Mouse (Mus musculus) heart, postnatal 0 days (tissue): ENCODE data around the gene Tank. TPM values are rescaled to one million over a fixed set of nuclear protein-coding genes. Genes with fewer than 3 reads are reported as not detected.

Experiments used
- ATAC-seq: fragments of 200-750 bp; cut with Nextera tagmentation; 2 replicates; pipeline ENCODE4 v1.8.0; 2017; ENCODE audit warnings: low read depth, moderate number of reproducible peaks, moderate library complexity; ENCODE audit not compliant: insufficient read depth
- DNase-seq: peaks from one replicate; pipeline ENCODE4 v3.0.0-alpha.2; 2016; ENCODE audit warnings: low spot score
- H3K27ac ChIP-seq: fragments of 300-500 bp; sonication (generic); 2 replicates; pipeline ENCODE4 v1.5.1; 2014; ENCODE audit warnings: low read depth, mild to moderate bottlenecking
- H3K27me3 ChIP-seq: fragments of 300-500 bp; sonication (generic); 2 replicates; pipeline ENCODE4 v1.6.1; 2014; ENCODE audit warnings: low read length, mixed read lengths; ENCODE audit not compliant: control insufficient read depth, insufficient read depth
- H3K36me3 ChIP-seq: fragments of 300-500 bp; sonication (generic); replicated peaks from 2 replicates; pipeline ENCODE4 v1.6.1; 2014; ENCODE audit warnings: low read length, mixed read lengths; ENCODE audit not compliant: control insufficient read depth, insufficient read depth
- H3K4me1 ChIP-seq: fragments of 300-500 bp; sonication (generic); 2 replicates; pipeline ENCODE4 v1.6.1; 2014; ENCODE audit warnings: antibody characterized with exemption; ENCODE audit not compliant: control insufficient read depth, insufficient read depth
- H3K4me2 ChIP-seq: fragments of 300-500 bp; sonication (generic); 2 replicates; pipeline ENCODE4 v1.6.1; 2014; ENCODE audit warnings: low read depth, mild to moderate bottlenecking, low read length, moderate library complexity
- H3K4me3 ChIP-seq: fragments of 300-500 bp; sonication (generic); 2 replicates; pipeline ENCODE4 v1.5.1; 2014; ENCODE audit warnings: low read depth, low read length
- H3K9ac ChIP-seq: fragments of 300-500 bp; sonication (generic); replicated peaks from 2 replicates; pipeline ENCODE4 v1.6.1; 2014; ENCODE audit warnings: low read depth, low read length, mixed read lengths
- H3K9me3 ChIP-seq: fragments of 300-500 bp; sonication (generic); replicated peaks from 2 replicates; pipeline ENCODE4 v1.6.1; 2016; ENCODE audit warnings: low read length; ENCODE audit not compliant: control insufficient read depth
- CTCF ChIP-seq: IDR thresholded peaks from 2 replicates; pipeline ENCODE4 v1.5.1; 2016; ENCODE audit warnings: antibody characterized with exemption, control low read depth, low read depth
- EP300 ChIP-seq: IDR thresholded peaks from 2 replicates; pipeline ENCODE4 v1.6.1; 2016; ENCODE audit warnings: antibody characterized with exemption, low read depth
- WGBS: fragments of 180-500 bp; shearing (Covaris S2); extraction: QIAGEN DNeasy Blood & Tissue Kit; methylation state at CpG from one replicate; pipeline ENCODE4 v1.1.7; 2014; 5-methylcytosine and 5-hydroxymethylcytosine counted together
- polyA plus RNA-seq: library from polyadenylated mRNA; unstranded; fragments of >200 nt; fragmentation: Nextera tagmentation; extraction: Ambion mirVana; gene quantifications from 2 replicates; pipeline ENCODE4 v1.2.1, GENCODE M21; 2015
- total RNA-seq: library from RNA; depleted of rRNA; stranded (reverse); fragments of >200 nt; gene quantifications from 2 replicates; pipeline ENCODE4 v1.2.3, GENCODE M21; 2014; ENCODE audit warnings: low replicate concordance

Gene Tank
- total and polyA plus RNA-seq, 2 experiments from 2014 or later, result 17.3 to 22.2 TPM

- ATAC-seq (no peak; the same call in 1 of the 2 replicates), DNase-seq (peak; percentile 40)
- WGBS, result 53% methylated on average over 6 of the region's 6 CpGs
Measured at GRCm38 (mm10) chr2:61642452-61643368, 64.3 kb downstream of the Tank start.

GRCm38 (mm10) chr2:61651206-61651605 lies 72.8 kb downstream of the Tank start:
- peaks cover 15% of the 10 kb centered on the region for H3K4me1 ChIP-seq
- no peak overlapping the region for H3K4me2 ChIP-seq
- no peaks in the 10 kb centered on the region for H3K27me3 ChIP-seq
- no peak overlapping the region for H3K9ac ChIP-seq
- peaks cover 28% of the 10 kb centered on the region for H3K36me3 ChIP-seq
- no peaks in the 10 kb centered on the region for H3K9me3 ChIP-seq
- no peak for TF ChIP-seq CTCF
- TF ChIP-seq EP300, result no peak
- WGBS, result 87% methylated on average over 4 of the region's 4 CpGs
- H3K27ac ChIP-seq, result no peak overlapping the region
- H3K4me3 ChIP-seq, result no peak overlapping the region
- DNase-seq (no peak), ATAC-seq (no peak)

More at GRCm38 (mm10) chr2:61642452-61643368, 64.3 kb downstream of the Tank start:
- H3K27me3 ChIP-seq, result no peaks in the 10 kb centered on the region
- H3K27ac ChIP-seq, result no peak overlapping the region
- H3K4me3 ChIP-seq, result no peak overlapping the region
- H3K9ac ChIP-seq, result no peak overlapping the region
- H3K4me1 ChIP-seq, result peaks cover 10% of the 10 kb centered on the region
- no peaks in the 10 kb centered on the region for H3K9me3 ChIP-seq
- H3K4me2 ChIP-seq, result no peak overlapping the region
- H3K36me3 ChIP-seq, result 0 out of 2 replicates have a peak, but pooled peaks cover 7% of the 10 kb centered on the region
- TF ChIP-seq CTCF (peak; percentile 82), EP300 (no peak)

- H3K4me3 ChIP-seq, result no peak overlapping the region
- ATAC-seq (no peak), DNase-seq (no peak)
- H3K27ac ChIP-seq, result no peak overlapping the region
- H3K9ac ChIP-seq, result no peak overlapping the region
- WGBS, result 90% methylated on average over 3 of the region's 3 CpGs
- peaks cover 28% of the 10 kb centered on the region for H3K36me3 ChIP-seq
- H3K27me3 ChIP-seq, result no peaks in the 10 kb centered on the region
- TF ChIP-seq CTCF (no peak), EP300 (no peak)
- no peak overlapping the region for H3K4me2 ChIP-seq
- H3K4me1 ChIP-seq, result peaks cover 13% of the 10 kb centered on the region
- H3K9me3 ChIP-seq, result no peaks in the 10 kb centered on the region
Measured at GRCm38 (mm10) chr2:61651640-61652039, 73.3 kb downstream of the Tank start.

GRCm38 (mm10) chr2:61655046-61655381 lies 76.6 kb downstream of the Tank start:
- 27% methylated on average over 12 of the region's 12 CpGs for WGBS
- Histone ChIP-seq H3K36me3 (peaks cover 7% of the 10 kb centered on the region), H3K4me3 (peak overlapping the region; percentile 65), H3K9ac (no peak overlapping the region), H3K9me3 (no peaks in the 10 kb centered on the region), H3K27me3 (no peaks in the 10 kb centered on the region), H3K4me2 (peak overlapping the region; percentile 97), H3K27ac (no peak overlapping the region), H3K4me1 (0 out of 2 replicates have a peak, but pooled peaks cover 2% of the 10 kb centered on the region)
- ATAC-seq, result no peak
- TF ChIP-seq CTCF (no peak), EP300 (no peak)
- no peak for DNase-seq

GRCm38 (mm10) chr2:61655382-61656281 lies 77.2 kb downstream of the Tank start:
- Histone ChIP-seq H3K36me3 (peaks cover 3% of the 10 kb centered on the region; the same call in 1 of the 2 replicates), H3K9ac (peak overlapping the region; percentile 55; the same call in 1 of the 2 replicates), H3K4me1 (0 out of 2 replicates have a peak, but pooled peaks cover 2% of the 10 kb centered on the region), H3K27me3 (no peaks in the 10 kb centered on the region), H3K4me3 (peak overlapping the region; percentile 65), H3K4me2 (peak overlapping the region; percentile 97), H3K9me3 (no peaks in the 10 kb centered on the region), H3K27ac (no peak overlapping the region)
- no peak for DNase-seq
- WGBS, result 2% methylated on average over 44 of the region's 46 CpGs
- TF ChIP-seq CTCF (no peak), EP300 (no peak)
- ATAC-seq, result peak; percentile 49
